Mouse (Mus musculus) liver, embryonic 15.5 days (tissue): ENCODE data around the gene Pusl1. TPM values are rescaled to one million over a fixed set of nuclear protein-coding genes. Genes with fewer than 3 reads are reported as not detected.

Experiments used
- ATAC-seq: fragments of 200-750 bp; cut with Nextera tagmentation; 2 replicates; pipeline ENCODE4 v1.8.0; 2017; ENCODE audit warnings: moderate number of reproducible peaks, mild to moderate bottlenecking, moderate library complexity; ENCODE audit not compliant: insufficient read depth
- H3K27ac ChIP-seq: fragments of 300-500 bp; sonication (generic); replicated peaks from 2 replicates; pipeline ENCODE4 v1.5.1; 2015; ENCODE audit warnings: mild to moderate bottlenecking, inconsistent platforms
- H3K27me3 ChIP-seq: fragments of 300-500 bp; sonication (generic); 2 replicates; pipeline ENCODE4 v1.6.1; 2015; ENCODE audit warnings: mild to moderate bottlenecking, inconsistent platforms
- H3K36me3 ChIP-seq: fragments of 300-500 bp; sonication (generic); replicated peaks from 2 replicates; pipeline ENCODE4 v1.6.1; 2015; ENCODE audit warnings: moderate library complexity, mild to moderate bottlenecking, inconsistent platforms
- H3K4me1 ChIP-seq: fragments of 300-500 bp; sonication (generic); replicated peaks from 2 replicates; pipeline ENCODE4 v1.6.1; 2015; ENCODE audit warnings: inconsistent platforms
- H3K4me2 ChIP-seq: fragments of 300-500 bp; sonication (generic); 2 replicates; pipeline ENCODE4 v1.6.1; 2015; ENCODE audit warnings: moderate library complexity, mild to moderate bottlenecking, inconsistent platforms
- H3K4me3 ChIP-seq: fragments of 300-500 bp; sonication (generic); replicated peaks from 2 replicates; pipeline ENCODE4 v1.5.1; 2015; ENCODE audit warnings: mild to moderate bottlenecking, inconsistent platforms
- H3K9ac ChIP-seq: fragments of 300-500 bp; sonication (generic); 2 replicates; pipeline ENCODE4 v1.6.1; 2015; ENCODE audit warnings: moderate library complexity, mild to moderate bottlenecking, inconsistent platforms
- H3K9me3 ChIP-seq: fragments of 300-500 bp; sonication (generic); replicated peaks from 2 replicates; pipeline ENCODE4 v1.6.1; 2016; ENCODE audit warnings: inconsistent platforms
- WGBS: fragments of 180-500 bp; shearing (Covaris S2); methylation state at CpG from one replicate; pipeline ENCODE4 v1.1.7; 2015; ENCODE audit warnings: mixed read lengths; ENCODE audit not compliant: insufficient replicate concordance; 5-methylcytosine and 5-hydroxymethylcytosine counted together
- polyA plus RNA-seq: library from polyadenylated mRNA; unstranded; fragments of >200 nt; fragmentation: Nextera tagmentation; extraction: Ambion mirVana; gene quantifications from 2 replicates; pipeline ENCODE4 v1.2.1, GENCODE M21; 2015

The Pusl1 gene
- polyA plus RNA-seq, 1 experiment from 2014 or later = 14.3 TPM

DNA sequence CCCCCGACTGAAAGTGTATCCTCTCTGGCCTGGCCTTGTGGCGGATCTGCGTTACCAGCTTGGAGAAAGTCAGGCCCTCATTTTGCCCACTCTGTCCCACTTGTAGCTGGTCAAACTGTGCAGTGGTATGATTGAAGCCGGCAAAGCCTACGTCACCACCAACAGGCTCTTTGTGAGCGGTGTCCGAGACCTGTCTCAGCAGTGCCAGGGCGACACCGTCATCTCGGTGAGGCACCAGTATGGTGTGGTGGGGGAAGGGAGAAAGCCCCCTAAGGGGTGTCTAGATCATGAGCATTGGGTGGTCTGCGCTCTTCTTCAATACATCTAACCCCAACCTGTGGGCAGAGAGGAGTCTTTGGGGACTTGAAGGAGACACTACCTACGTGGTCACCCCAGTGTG, 4.9 kb upstream of the Pusl1 start:
- H3K9ac ChIP-seq = no peak overlapping the region
- peaks cover 38% of the 10 kb centered on the region for H3K4me1 ChIP-seq
- no peaks in the 10 kb centered on the region for H3K27me3 ChIP-seq
- H3K27ac ChIP-seq = no peak overlapping the region
- H3K9me3 ChIP-seq = no peaks in the 10 kb centered on the region
- no peak for ATAC-seq
- no peak overlapping the region for H3K4me3 ChIP-seq
- H3K4me2 ChIP-seq = no peak overlapping the region
- H3K36me3 ChIP-seq = peaks cover 51% of the 10 kb centered on the region
- 89% methylated on average over 12 of the region's 12 CpGs for WGBS

- 81% methylated on average over 4 of the region's 4 CpGs for WGBS
- Histone ChIP-seq H3K4me1 (peaks cover 45% of the 10 kb centered on the region), H3K4me3 (no peak overlapping the region), H3K36me3 (peaks cover 44% of the 10 kb centered on the region), H3K9ac (no peak overlapping the region), H3K27ac (no peak overlapping the region), H3K9me3 (no peaks in the 10 kb centered on the region), H3K27me3 (no peaks in the 10 kb centered on the region), H3K4me2 (no peak overlapping the region)
- no peak for ATAC-seq
Observed at GRCm38 (mm10) chr4:155895826-155896225, 4.2 kb upstream of the Pusl1 start.

- Histone ChIP-seq H3K27me3 (no peaks in the 10 kb centered on the region), H3K4me2 (peak overlapping the region; percentile 100), H3K4me1 (peaks cover 51% of the 10 kb centered on the region), H3K9me3 (no peaks in the 10 kb centered on the region), H3K36me3 (peaks cover 39% of the 10 kb centered on the region), H3K27ac (peak overlapping the region; percentile 77), H3K9ac (no peak overlapping the region), H3K4me3 (no peak overlapping the region)
- 59% methylated on average over 6 of the region's 6 CpGs for WGBS
- no peak for ATAC-seq
Observed at GRCm38 (mm10) chr4:155895216-155895615, 3.6 kb upstream of the Pusl1 start.

- H3K36me3 ChIP-seq = peaks cover 39% of the 10 kb centered on the region
- H3K27me3 ChIP-seq = no peaks in the 10 kb centered on the region
- H3K9ac ChIP-seq = peak overlapping the region; percentile 35; the same call in 1 of the 2 replicates
- H3K4me2 ChIP-seq = peak overlapping the region; percentile 100
- H3K27ac ChIP-seq = peak overlapping the region; percentile 77
- H3K9me3 ChIP-seq = no peaks in the 10 kb centered on the region
- ATAC-seq = peak; percentile 33
- H3K4me3 ChIP-seq = peak overlapping the region; percentile 92
- WGBS = 10% methylated on average over 8 of the region's 8 CpGs
- H3K4me1 ChIP-seq = peaks cover 53% of the 10 kb centered on the region
Observed at GRCm38 (mm10) chr4:155894311-155894881, 2.8 kb upstream of the Pusl1 start.

DNA sequence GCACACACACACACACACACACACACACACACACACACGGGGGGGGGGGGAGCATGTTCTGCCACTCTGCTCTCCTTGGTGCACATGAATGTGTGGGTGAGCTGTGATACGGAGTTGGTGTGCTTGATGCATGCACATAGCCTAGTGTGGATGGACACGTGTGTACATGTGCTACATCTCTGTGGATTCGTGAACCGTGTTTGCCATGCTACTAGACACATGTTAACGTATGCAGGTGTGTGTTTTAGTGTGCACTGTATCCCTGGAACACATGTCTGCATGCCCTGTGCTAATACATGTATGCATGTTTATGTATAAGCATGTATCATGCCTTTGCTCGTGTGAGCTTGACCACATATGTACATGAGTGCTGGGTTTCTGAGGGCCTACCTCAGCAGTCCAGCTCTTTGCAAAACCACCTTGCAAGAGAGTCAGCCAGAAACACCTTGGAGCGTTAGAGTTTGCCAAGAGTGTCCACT, 1.7 kb upstream of the Pusl1 start:
- H3K4me3 ChIP-seq = peak overlapping the region; percentile 92
- peak overlapping the region; percentile 77; the same call in 1 of the 2 replicates for H3K27ac ChIP-seq
- no peak for ATAC-seq
- WGBS = 68% methylated on average over 8 of the region's 8 CpGs
- no peaks in the 10 kb centered on the region for H3K27me3 ChIP-seq
- H3K9ac ChIP-seq = peak overlapping the region; percentile 91; the same call in 1 of the 2 replicates
- peaks cover 39% of the 10 kb centered on the region for H3K36me3 ChIP-seq
- peaks cover 53% of the 10 kb centered on the region for H3K4me1 ChIP-seq
- peak overlapping the region; percentile 100 for H3K4me2 ChIP-seq
- no peaks in the 10 kb centered on the region for H3K9me3 ChIP-seq

- peak; percentile 16 for ATAC-seq
- Histone ChIP-seq H3K36me3 (peaks cover 40% of the 10 kb centered on the region), H3K9ac (peak overlapping the region; percentile 91), H3K9me3 (no peaks in the 10 kb centered on the region), H3K4me2 (peak overlapping the region; percentile 100), H3K4me3 (peak overlapping the region; percentile 92), H3K27me3 (no peaks in the 10 kb centered on the region), H3K4me1 (peaks cover 53% of the 10 kb centered on the region), H3K27ac (peak overlapping the region; percentile 95)
- 3% methylated on average over 37 of the region's 37 CpGs for WGBS
Observed at GRCm38 (mm10) chr4:155892438-155893211, 1.0 kb upstream of the Pusl1 start.

- H3K27ac ChIP-seq = peak overlapping the region; percentile 95
- H3K4me1 ChIP-seq = peaks cover 53% of the 10 kb centered on the region
- peak overlapping the region; percentile 91 for H3K9ac ChIP-seq
- H3K9me3 ChIP-seq = no peaks in the 10 kb centered on the region
- H3K4me3 ChIP-seq = peak overlapping the region; percentile 92
- peak overlapping the region; percentile 100 for H3K4me2 ChIP-seq
- under 1% methylated on average over 56 of the region's 56 CpGs for WGBS
- ATAC-seq = peak; percentile 91
- peaks cover 44% of the 10 kb centered on the region for H3K36me3 ChIP-seq
- H3K27me3 ChIP-seq = no peaks in the 10 kb centered on the region
Observed at GRCm38 (mm10) chr4:155892017-155892416, 436 bp upstream of the Pusl1 start.

DNA sequence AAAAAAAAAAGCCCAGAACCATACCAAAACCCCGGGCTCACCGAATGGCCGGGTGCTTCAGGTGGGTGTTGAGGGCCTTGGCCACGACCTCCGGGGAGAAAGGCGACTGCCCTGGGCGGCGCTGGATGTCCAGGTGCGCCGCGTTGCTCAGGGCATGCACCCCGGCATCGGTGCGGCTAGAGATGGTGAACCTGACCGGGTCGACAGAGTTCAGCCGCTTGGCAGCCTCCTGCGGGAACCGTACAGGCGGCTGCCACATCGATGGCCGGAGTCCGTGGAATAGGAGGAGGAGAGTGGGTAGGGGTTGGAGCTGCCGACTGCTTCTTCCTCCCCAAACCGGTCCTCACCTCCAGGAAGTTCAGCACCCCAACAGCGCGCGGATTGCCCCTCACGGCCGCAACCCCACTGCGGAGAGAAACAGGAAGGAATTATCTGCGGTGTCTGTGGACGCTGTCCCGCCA, 540 bp downstream of the Pusl1 start:
- WGBS = under 1% methylated on average over 34 of the region's 34 CpGs
- ATAC-seq = no peak
- H3K4me3 ChIP-seq = peak overlapping the region; percentile 92
- H3K4me2 ChIP-seq = peak overlapping the region; percentile 100
- H3K9me3 ChIP-seq = no peaks in the 10 kb centered on the region
- peaks cover 44% of the 10 kb centered on the region for H3K36me3 ChIP-seq
- H3K27ac ChIP-seq = 0 out of 2 replicates have a peak overlapping the region, but pooled peaks have one; percentile 2
- H3K4me1 ChIP-seq = peaks cover 53% of the 10 kb centered on the region
- H3K27me3 ChIP-seq = no peaks in the 10 kb centered on the region
- H3K9ac ChIP-seq = peak overlapping the region; percentile 64

- ATAC-seq = no peak
- WGBS = 80% methylated on average over 5 of the region's 5 CpGs
- H3K4me1 ChIP-seq = peaks cover 38% of the 10 kb centered on the region
- no peaks in the 10 kb centered on the region for H3K27me3 ChIP-seq
- no peaks in the 10 kb centered on the region for H3K9me3 ChIP-seq
- H3K9ac ChIP-seq = no peak overlapping the region
- H3K4me2 ChIP-seq = no peak overlapping the region; the same call in 1 of the 2 replicates
- peaks cover 55% of the 10 kb centered on the region for H3K36me3 ChIP-seq
- H3K4me3 ChIP-seq = no peak overlapping the region
- no peak overlapping the region for H3K27ac ChIP-seq
Observed at GRCm38 (mm10) chr4:155889316-155889715, 2.3 kb downstream of the Pusl1 start.

DNA sequence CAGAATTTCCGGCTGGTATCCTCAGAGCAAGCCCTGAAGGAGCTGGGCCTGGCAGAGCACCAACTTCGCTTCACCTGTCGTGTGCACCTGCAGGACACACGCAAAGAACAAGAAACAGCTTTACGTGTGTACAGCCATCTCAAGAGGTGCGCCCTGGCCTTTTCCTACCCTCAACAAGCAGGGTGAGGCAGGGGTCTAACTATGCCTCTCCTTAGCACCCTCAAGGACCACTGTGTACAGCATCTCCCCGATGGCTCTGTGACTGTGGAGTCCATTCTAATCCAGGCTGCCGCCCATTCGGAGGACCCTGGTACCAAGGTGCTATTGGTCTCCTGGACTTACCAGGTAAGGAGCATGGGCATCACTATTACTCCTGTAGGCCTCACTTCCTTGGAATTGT, 3.4 kb downstream of the Pusl1 start:
- ATAC-seq = no peak
- no peak overlapping the region for H3K4me2 ChIP-seq
- 95% methylated on average over 9 of the region's 9 CpGs for WGBS
- no peak overlapping the region for H3K27ac ChIP-seq
- H3K9me3 ChIP-seq = no peaks in the 10 kb centered on the region
- H3K27me3 ChIP-seq = no peaks in the 10 kb centered on the region
- no peak overlapping the region for H3K4me3 ChIP-seq
- H3K9ac ChIP-seq = no peak overlapping the region
- peaks cover 26% of the 10 kb centered on the region for H3K4me1 ChIP-seq
- peaks cover 55% of the 10 kb centered on the region for H3K36me3 ChIP-seq

DNA sequence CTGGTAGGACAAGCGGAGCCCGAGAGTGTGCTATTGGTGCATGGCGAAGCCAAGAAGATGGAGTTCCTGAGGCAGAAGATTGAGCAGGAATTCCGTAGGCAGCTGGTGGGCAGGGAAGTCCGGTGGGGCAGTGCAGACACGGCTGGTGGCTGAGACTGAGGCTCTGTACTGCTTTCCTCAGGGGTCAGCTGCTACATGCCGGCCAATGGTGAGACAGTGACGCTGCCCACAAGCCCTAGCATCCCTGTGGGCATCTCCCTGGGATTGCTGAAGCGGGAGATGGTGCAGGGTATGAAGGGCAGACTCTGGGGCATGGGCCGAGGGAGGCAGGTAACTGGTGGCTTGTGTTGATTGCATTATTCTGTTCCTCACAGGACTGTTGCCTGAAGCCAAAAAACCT, 3.9 kb downstream of the Pusl1 start:
- Histone ChIP-seq H3K27ac (no peak overlapping the region), H3K27me3 (no peaks in the 10 kb centered on the region), H3K4me2 (no peak overlapping the region), H3K9me3 (no peaks in the 10 kb centered on the region), H3K36me3 (peaks cover 55% of the 10 kb centered on the region), H3K4me1 (peaks cover 21% of the 10 kb centered on the region), H3K4me3 (no peak overlapping the region), H3K9ac (no peak overlapping the region)
- no peak for ATAC-seq
- WGBS = 82% methylated on average over 10 of the region's 10 CpGs
